Mouse (Mus musculus) neural tube, embryonic 10.5 days (tissue): ENCODE data around the gene Gm45234.
A peak's percentile ranks its signal among the peaks of the same experiment; 100 is the strongest.
"Not testable (repeated sequence)": the region's sequence is repeated elsewhere in the genome, so short reads cannot be mapped to it uniquely, and the experiment has no call there.

Source experiments
- DNase-seq: peaks from one replicate; pipeline ENCODE4 v3.0.0-alpha.2; 2017; ENCODE audit warnings: low spot score; ENCODE audit errors: extremely low spot score

The Gm45234 gene

DNA sequence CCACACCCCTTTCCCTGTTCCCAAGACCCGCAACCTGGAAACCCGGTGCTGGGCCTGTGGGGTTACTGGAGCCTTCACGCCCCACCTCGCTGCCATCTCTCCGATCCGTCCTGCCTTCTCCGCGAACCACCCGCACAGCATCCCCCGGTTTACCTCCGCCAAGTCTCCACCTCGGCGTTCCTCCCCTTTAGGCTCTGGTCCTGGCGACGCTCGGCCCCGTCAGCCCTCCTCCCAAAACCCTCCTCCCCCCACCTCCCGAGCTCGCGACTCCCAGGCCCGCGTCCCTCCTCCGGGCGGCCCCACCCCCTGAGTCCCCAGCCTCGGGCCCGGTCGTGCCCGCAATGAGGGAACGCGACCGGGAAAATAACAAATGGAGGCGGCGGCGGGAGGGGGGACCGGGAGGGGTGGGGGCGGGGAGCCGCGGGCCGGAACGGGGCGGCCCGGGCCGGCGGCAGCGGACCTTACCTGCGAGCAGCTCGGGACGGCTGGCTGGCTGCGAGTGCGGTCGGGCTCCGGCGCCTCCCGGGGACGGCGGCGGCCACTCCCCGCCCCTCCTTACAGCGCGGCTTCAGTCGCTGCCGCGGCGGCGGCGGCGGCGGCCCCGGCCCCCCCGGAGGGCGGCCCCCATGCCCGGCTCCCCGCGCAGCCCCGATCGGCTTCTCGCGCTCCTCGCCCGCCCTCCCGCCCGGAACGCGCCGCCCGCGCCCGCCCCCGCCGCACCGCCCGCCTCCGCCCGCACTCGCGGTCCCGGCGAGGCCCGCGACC lies at the start of gene Gm45234, which contains the start of gene Atn1:
Gene Gm45234 (minus strand): TSS at position 191 of the 765 bp plus-strand sequence.
Gene Atn1 (minus strand): TSS at position 694 of the 765 bp plus-strand sequence.
- DNase-seq, result peak; percentile 82

DNA sequence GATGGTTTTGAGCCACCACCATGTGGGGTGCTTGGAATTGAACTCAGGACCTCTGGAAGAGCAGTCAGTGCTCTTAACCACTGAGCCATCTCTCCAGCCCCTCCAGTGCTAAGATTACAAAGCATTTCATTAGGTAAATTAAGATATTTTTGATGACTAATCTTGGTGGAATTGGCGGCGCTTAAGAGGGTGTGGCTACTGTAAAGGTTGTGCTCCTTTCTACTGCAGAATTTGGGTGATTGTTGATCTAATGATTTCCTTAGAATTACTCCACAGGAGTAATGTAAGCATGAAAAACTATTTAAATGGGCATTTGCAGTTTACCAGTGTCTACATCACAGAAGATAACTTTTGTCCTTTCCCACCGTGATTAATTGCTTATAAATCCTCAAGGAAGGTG lies 48.5 kb upstream of the Gm45234 start:
- no peak for DNase-seq

- not testable (repeated sequence) for DNase-seq
These were observed 47.9 kb upstream of the Gm45234 start for GRCm38 (mm10) chr6:124803691-124804090.

- DNase-seq, result no peak
These were observed 47.2 kb upstream of the Gm45234 start for GRCm38 (mm10) chr6:124803061-124803460.

- DNase-seq, result not testable (repeated sequence)
These were observed 46.6 kb upstream of the Gm45234 start for GRCm38 (mm10) chr6:124802400-124802799.

- DNase-seq, result no peak
These were observed 40.4 kb upstream of the Gm45234 start for GRCm38 (mm10) chr6:124796200-124796599.

- no peak for DNase-seq
These were observed 40.0 kb upstream of the Gm45234 start for GRCm38 (mm10) chr6:124795781-124796180.

GRCm38 (mm10) chr6:124791911-124792310 lies 36.1 kb upstream of the Gm45234 start:
- no peak for DNase-seq

DNA sequence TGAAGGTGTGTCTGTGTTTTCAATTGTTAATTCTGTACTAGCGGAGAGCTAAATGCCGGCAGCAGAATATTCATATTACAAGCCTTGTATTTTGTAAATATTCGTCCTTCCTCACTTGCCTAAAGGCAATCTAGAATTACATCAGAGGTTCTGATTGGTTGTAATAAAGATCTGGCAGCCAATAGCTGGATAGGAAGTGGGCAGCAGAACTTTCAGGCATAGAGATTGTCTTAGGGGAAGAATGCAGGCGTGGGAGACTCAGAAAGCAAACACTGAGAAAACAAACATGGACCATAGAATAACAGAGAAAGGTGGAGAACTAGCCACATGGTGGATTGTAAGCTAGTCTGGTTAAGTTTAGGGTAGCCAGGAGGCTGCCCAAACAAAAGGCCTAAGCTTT lies 34.3 kb upstream of the Gm45234 start:
- DNase-seq, result no peak

DNA sequence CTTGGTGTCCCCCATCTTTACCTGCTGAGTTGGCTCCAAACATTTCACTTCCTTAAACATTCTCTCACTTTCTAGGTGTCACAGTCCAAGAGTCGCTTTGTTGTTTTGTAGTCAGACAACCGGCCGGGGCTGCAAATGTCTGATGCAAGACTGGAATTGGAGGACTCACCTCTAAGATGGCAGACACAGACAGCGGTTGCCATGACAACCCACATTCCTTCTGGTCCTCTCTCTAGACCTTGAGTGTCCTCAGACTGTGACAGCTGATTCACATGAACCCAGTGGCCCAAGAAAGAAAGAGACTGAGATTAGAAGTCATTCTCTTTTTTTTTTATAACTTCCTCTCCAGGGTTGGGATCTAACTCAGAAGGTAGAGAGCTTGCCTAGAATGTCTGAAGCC lies 33.7 kb upstream of the Gm45234 start:
- DNase-seq, result no peak

- no peak for DNase-seq
These were observed 31.9 kb upstream of the Gm45234 start for GRCm38 (mm10) chr6:124787722-124788121.

DNA sequence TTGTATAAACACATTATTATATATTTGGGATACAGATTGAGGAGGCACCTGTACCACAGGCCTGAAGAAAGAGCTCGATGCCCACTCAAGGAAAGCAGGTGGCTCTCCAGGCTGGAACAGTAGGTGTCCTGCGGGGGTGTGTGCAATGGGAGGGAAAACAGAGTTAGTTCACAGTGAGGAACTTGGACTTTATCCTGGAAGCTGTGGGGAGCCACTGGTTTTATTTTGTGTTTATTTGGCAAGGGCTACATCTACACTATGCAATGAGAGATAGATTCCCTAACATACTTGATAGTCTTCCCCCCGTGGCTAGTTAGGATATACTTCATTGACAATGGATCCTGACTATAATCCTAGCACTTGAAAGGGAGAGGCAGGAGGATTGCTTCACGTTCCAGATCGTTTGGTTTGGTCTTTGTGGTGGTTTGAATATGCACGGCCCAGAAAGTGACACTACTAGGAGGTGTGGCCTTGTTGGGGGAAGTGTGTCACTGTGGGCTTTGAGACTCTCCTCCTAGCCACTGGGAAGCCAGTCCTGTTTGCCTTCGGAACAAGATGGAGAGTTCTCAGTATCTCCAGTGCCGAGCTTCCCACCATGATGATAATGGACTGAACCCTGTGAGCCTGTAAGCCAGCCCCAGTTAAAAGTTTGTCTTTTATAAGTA lies 31.1 kb upstream of the Gm45234 start:
- no peak for DNase-seq

DNA sequence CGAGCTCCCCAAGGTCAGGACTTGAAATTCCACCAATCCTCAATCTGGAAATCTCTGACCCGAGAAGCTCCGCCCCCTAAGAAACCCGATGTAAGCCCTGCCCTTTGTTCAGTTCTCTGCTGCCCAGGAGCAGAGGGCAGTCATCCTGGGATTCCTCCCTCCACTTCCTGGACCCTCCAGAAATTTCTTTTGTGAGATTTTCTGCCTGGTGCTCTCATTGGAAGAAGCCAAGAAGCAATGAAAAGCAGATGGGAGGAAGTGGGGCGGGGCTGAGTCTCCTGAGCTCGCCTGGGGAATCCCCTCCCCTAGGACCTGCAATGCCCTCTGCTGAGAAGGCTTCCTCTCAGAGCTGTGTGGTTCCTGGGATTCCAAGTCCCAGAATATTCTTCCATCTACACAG lies 26.6 kb upstream of the Gm45234 start:
- DNase-seq, result peak; percentile 39

DNA sequence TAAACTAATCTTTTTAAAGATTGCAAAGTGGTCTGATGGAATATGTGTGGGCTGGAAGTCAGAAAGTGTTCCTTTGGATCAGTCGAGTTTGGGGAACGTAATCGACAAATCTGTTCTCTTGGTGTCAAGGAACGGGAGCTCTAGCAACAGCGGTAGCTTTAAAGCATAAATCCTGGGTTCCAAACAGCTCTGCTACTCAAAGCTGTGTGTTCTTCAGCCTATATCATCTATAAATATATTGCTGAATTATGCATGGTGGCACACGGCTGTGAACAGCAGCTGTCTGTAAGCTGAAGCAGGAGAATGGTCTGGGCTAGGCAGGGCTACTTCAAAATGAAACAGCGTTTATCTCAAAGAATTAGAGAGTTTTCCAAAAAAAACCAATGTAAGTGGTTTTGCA lies 25.1 kb upstream of the Gm45234 start:
- no peak for DNase-seq

- DNase-seq, result peak; percentile 48
These were observed 24.2 kb upstream of the Gm45234 start for GRCm38 (mm10) chr6:124779984-124780416.

GRCm38 (mm10) chr6:124779222-124779983 lies 23.6 kb upstream of the Gm45234 start, which contains the start of gene Lrrc23:
TSS of gene Lrrc23 (minus strand) at chr6:124779727.
- peak; percentile 73 for DNase-seq

GRCm38 (mm10) chr6:124770511-124770910 lies 14.7 kb upstream of the Gm45234 start:
- DNase-seq, result no peak

DNA sequence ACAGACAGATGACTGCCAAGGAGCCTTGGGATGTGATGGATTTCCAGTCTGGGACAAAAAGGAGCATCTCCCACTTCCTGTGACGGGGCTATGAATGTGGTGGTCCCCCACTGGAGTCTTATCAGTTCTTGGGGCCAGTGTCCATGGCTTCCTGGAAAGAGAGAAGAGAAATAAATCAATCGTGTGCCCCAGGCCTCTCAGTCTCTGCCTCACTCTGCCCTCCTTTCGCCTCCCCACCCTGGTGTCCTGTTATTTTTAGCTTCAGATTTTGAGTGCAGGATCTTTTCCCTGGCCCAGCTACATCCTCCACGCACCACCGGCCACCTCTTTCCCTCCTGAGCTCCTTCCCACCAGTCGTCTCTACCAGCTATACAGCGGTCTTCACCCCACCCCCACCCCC lies 14.2 kb upstream of the Gm45234 start:
- DNase-seq, result no peak

GRCm38 (mm10) chr6:124769101-124769765 lies 13.4 kb upstream of the Gm45234 start, which contains the start of gene Eno2:
TSS of gene Eno2 (minus strand) at chr6:124769673.
- peak; percentile 70 for DNase-seq

- no peak for DNase-seq
These were observed 12.9 kb upstream of the Gm45234 start for GRCm38 (mm10) chr6:124768704-124769044.
